Comparison of ENCODE assay signal across 11 mouse cellular contexts in genomic region chr3:88619113-88620097, GRCm38 (mm10). TPM values are rescaled to one million over a fixed set of nuclear protein-coding genes. Genes with fewer than 3 reads are reported as not detected.
DNase-seq lines count a peak whose midpoint lies in the region; ATAC-seq lines count a peak whose summit lies in the region.
"Had no signal": no experiment of that assay in that cellular context is flagged by ENCODE, and none has a peak within 500 bp of the region (broad histone marks: within the 10 kb centered on the region; RNA-seq: fewer than 3 reads in every experiment).

No protein-coding gene starts in this region.

- H3K27me3 ChIP-seq in hindbrain, embryonic 16.5 days (replicated peaks; ENCODE audit: control insufficient read depth, insufficient read depth, low read length): no peaks in the 10 kb centered on the region
- H3K27me3 ChIP-seq: stomach, embryonic 15.5 days had no signal

- no peaks in the 10 kb centered on the region for H3K9me3 ChIP-seq in hindbrain, embryonic 16.5 days (ENCODE audit: control insufficient read depth, low read length)
- H3K9me3 ChIP-seq: stomach, embryonic 15.5 days had no signal

- H3K4me1 ChIP-seq in hindbrain, embryonic 16.5 days (ENCODE audit: control insufficient read depth, insufficient read depth, low read depth, low read length): peaks cover 18% of the 10 kb centered on the region

- H3K9ac ChIP-seq in hindbrain, embryonic 16.5 days (ENCODE audit: low read depth, low read length): no peak overlapping the region
- H3K9ac ChIP-seq: stomach, embryonic 15.5 days had no signal

- no peak overlapping the region for H3K4me2 ChIP-seq in hindbrain, embryonic 16.5 days (ENCODE audit: low read length)

- H3K4me3 ChIP-seq in hindbrain, embryonic 16.5 days (ENCODE audit: low read length): no peak overlapping the region

- 44% methylated on average over 9 of the region's 9 CpGs for WGBS in hindbrain, embryonic 16.5 days

- ATAC-seq in hindbrain, embryonic 16.5 days: no peak

- H3K36me3 ChIP-seq in hindbrain, embryonic 16.5 days (ENCODE audit: control insufficient read depth, insufficient read depth, low read length): no peaks in the 10 kb centered on the region
- H3K36me3 ChIP-seq: stomach, embryonic 15.5 days had no signal

- no peak overlapping the region for H3K27ac ChIP-seq in hindbrain, embryonic 16.5 days (ENCODE audit: low read depth, low read length)

- DNase-seq in gastrocnemius, adult 18-20 months (ENCODE audit: low spot score): peak; percentile 64
- DNase-seq in gastrocnemius, postnatal 4 days (ENCODE audit: low spot score in 2 of 2): no peak
- peak; percentile 17 for DNase-seq in urinary bladder, adult 2 months (ENCODE audit: low spot score)
- no peak for DNase-seq in urinary bladder, adult 18-20 months (ENCODE audit: low spot score in 2 of 2)
- peak; percentile 54 for DNase-seq in heart, postnatal 4 days
- DNase-seq in B cell, adult 2 months: no peak
- no peak for DNase-seq in right cerebral cortex, postnatal 4 days

RNA-seq across cellular contexts. Expression of gene Arhgef2, which starts 13.6 kb away (rescaled TPM):
- 10 to 100 TPM; 11.5 to 20.0 TPM for total RNA-seq in gastrocnemius, adult 18-20 months (2021)
- total RNA-seq in gastrocnemius, postnatal 4 days (2021): 100 to 1,000 TPM; 161 to 166 TPM
- polyA plus RNA-seq in urinary bladder, adult 2 months (2012; rRNA removed): 47.7 and 57.3 TPM in 2 replicates
- total RNA-seq in heart, postnatal 4 days (2021): 100 to 1,000 TPM; 104 to 109 TPM
- 79.0 and 104 TPM in 2 replicates for polyA plus RNA-seq in hindbrain, embryonic 16.5 days (2015; fragmentation: Nextera tagmentation; extraction: Ambion mirVana)

RNA-seq across cellular contexts. Expression of gene Rxfp4, which starts 33.5 kb away (rescaled TPM):
- not detected for total RNA-seq in gastrocnemius, adult 18-20 months (2021)
- not detected for total RNA-seq in gastrocnemius, postnatal 4 days (2021)
- polyA plus RNA-seq in urinary bladder, adult 2 months (2012; rRNA removed): not detected in 2 replicates
- under 1 TPM in 1 of 2 experiments, not detected in 1; 0.20 TPM for total RNA-seq in heart, postnatal 4 days (2021)
- not detected in 2 replicates for polyA plus RNA-seq in hindbrain, embryonic 16.5 days (2015; fragmentation: Nextera tagmentation; extraction: Ambion mirVana)
- total RNA-seq: ES-E14; layer of hippocampus, postnatal 10 days had no signal
- polyA plus RNA-seq: stomach, embryonic 15.5 days had no signal

RNA-seq across cellular contexts. Expression of gene Ssr2, which starts 43.7 kb away (rescaled TPM):
- 10 to 100 TPM; 40.4 to 44.2 TPM for total RNA-seq in gastrocnemius, adult 18-20 months (2021)
- total RNA-seq in gastrocnemius, postnatal 4 days (2021): 100 to 1,000 TPM; 150 to 159 TPM
- 128 and 150 TPM in 2 replicates for polyA plus RNA-seq in urinary bladder, adult 2 months (2012; rRNA removed)
- total RNA-seq in heart, postnatal 4 days (2021): 100 to 1,000 TPM; 145 to 152 TPM
- 133 and 167 TPM in 2 replicates for polyA plus RNA-seq in hindbrain, embryonic 16.5 days (2015; fragmentation: Nextera tagmentation; extraction: Ambion mirVana)

Comparison
In these comparisons a context has a peak if more than half of its experiments do, and no peak if none do; other contexts are left out.
1. DNase-seq: peak in gastrocnemius, adult 18-20 months (single experiment), urinary bladder, adult 2 months (single experiment) and heart, postnatal 4 days (single experiment); none in gastrocnemius, postnatal 4 days (0 of 2), urinary bladder, adult 18-20 months (0 of 2), B cell, adult 2 months (0 of 2) and right cerebral cortex, postnatal 4 days (single experiment).
2. RNA of gene Arhgef2, which starts 13.6 kb away (total RNA-seq): 161 to 166 TPM in gastrocnemius, postnatal 4 days and 104 to 109 TPM in heart, postnatal 4 days; 11.5 to 20.0 TPM in gastrocnemius, adult 18-20 months; every median in the first group is over 4 times any median in the second.